Mouse (Mus musculus): ENCODE data around the gene Ptprm.

GRCm38 (mm10) chr17:67084501-67084900 lies 269.8 kb downstream of the Ptprm start:
- TF ChIP-seq CTCF (IDR thresholded peaks at IDR 0.05; ENCODE audit: borderline replicate concordance, insufficient read depth, low read length): no peak
- TF ChIP-seq POLR2A (IDR thresholded peaks at IDR 0.05; ENCODE audit: low read depth, low read length): no peak

Measured in embryonic fibroblast, embryonic 13.5 days (primary cell).